Mouse (Mus musculus) adrenal gland, postnatal 4 days (tissue): ENCODE measurements around the gene Nrp2. TPM values are rescaled to one million over a fixed set of nuclear protein-coding genes. Genes with fewer than 3 reads are reported as not detected.

Experiments used
- DNase-seq, 2 experiments: peaks; one replicate each; pipeline ENCODE4 v3.0.0; 2021 to 2022; ENCODE audit warnings: low spot score in 2 of 2, mixed read lengths in 2 of 2
- total RNA-seq, 2 experiments: library from RNA; stranded (reverse); gene quantifications; 2 replicates each; pipeline ENCODE4 v1.2.3; 2021

Gene Nrp2
- total RNA-seq, 2 experiments from 2014 or later: 42.5 to 51.6 TPM

GRCm38 (mm10) chr1:62721706-62722187 is 18.7 kb downstream of the Nrp2 start:
- no peak for DNase-seq

- no peak for DNase-seq
These were observed 19.4 kb downstream of the Nrp2 start for GRCm38 (mm10) chr1:62722526-62722925.

- no peak for DNase-seq
These were observed 20.8 kb downstream of the Nrp2 start for GRCm38 (mm10) chr1:62723891-62724290.

GRCm38 (mm10) chr1:62724461-62725021 is 21.5 kb downstream of the Nrp2 start:
- DNase-seq: no peak

- DNase-seq: no peak
These were observed 22.1 kb downstream of the Nrp2 start for GRCm38 (mm10) chr1:62725032-62725678.

GRCm38 (mm10) chr1:62727191-62727590 is 24.1 kb downstream of the Nrp2 start:
- DNase-seq: no peak

GRCm38 (mm10) chr1:62728421-62728820 is 25.3 kb downstream of the Nrp2 start:
- DNase-seq: no peak

GRCm38 (mm10) chr1:62728926-62729325 is 25.8 kb downstream of the Nrp2 start:
- DNase-seq: no peak

GRCm38 (mm10) chr1:62729345-62730150 is 26.5 kb downstream of the Nrp2 start:
- no peak for DNase-seq

GRCm38 (mm10) chr1:62732036-62732435 is 29.0 kb downstream of the Nrp2 start:
- no peak for DNase-seq

- no peak for DNase-seq
These were observed 31.4 kb downstream of the Nrp2 start for GRCm38 (mm10) chr1:62734420-62734931.

GRCm38 (mm10) chr1:62734980-62735379 is 31.9 kb downstream of the Nrp2 start:
- no peak for DNase-seq

- DNase-seq: no peak
These were observed 32.8 kb downstream of the Nrp2 start for GRCm38 (mm10) chr1:62735835-62736234.

GRCm38 (mm10) chr1:62736455-62737012 is 33.4 kb downstream of the Nrp2 start:
- no peak for DNase-seq

GRCm38 (mm10) chr1:62738165-62738564 is 35.1 kb downstream of the Nrp2 start:
- DNase-seq: no peak

GRCm38 (mm10) chr1:62742092-62742491 is 39.0 kb downstream of the Nrp2 start:
- no peak for DNase-seq

GRCm38 (mm10) chr1:62743064-62743694 is 40.1 kb downstream of the Nrp2 start:
- no peak for DNase-seq

GRCm38 (mm10) chr1:62745889-62746288 is 42.8 kb downstream of the Nrp2 start:
- no peak for DNase-seq

- DNase-seq: no peak
These were observed 44.5 kb downstream of the Nrp2 start for GRCm38 (mm10) chr1:62747421-62748111.

GRCm38 (mm10) chr1:62748361-62748760 is 45.3 kb downstream of the Nrp2 start:
- no peak for DNase-seq

- DNase-seq: no peak
These were observed 46.6 kb downstream of the Nrp2 start for GRCm38 (mm10) chr1:62749716-62750115.
